Mouse (Mus musculus) kidney, embryonic 15.5 days (tissue): ENCODE data around the gene Aven. TPM values are rescaled to one million over a fixed set of nuclear protein-coding genes. Genes with fewer than 3 reads are reported as not detected.

Source experiments
- ATAC-seq: fragments of 200-750 bp; cut with Nextera tagmentation; replicated peaks from 2 replicates; pipeline ENCODE4 v1.8.0; 2017; ENCODE audit warnings: moderate TSS enrichment; ENCODE audit not compliant: low FRiP score
- H3K27ac ChIP-seq: fragments of 300-500 bp; sonication (generic); 2 replicates; pipeline ENCODE4 v1.5.1; 2015; ENCODE audit warnings: mild to moderate bottlenecking, inconsistent platforms
- H3K27me3 ChIP-seq: fragments of 300-500 bp; sonication (generic); 2 replicates; pipeline ENCODE4 v1.6.1; 2015; ENCODE audit warnings: inconsistent platforms
- H3K36me3 ChIP-seq: fragments of 300-500 bp; sonication (generic); 2 replicates; pipeline ENCODE4 v1.6.1; 2015; ENCODE audit warnings: inconsistent platforms
- H3K4me1 ChIP-seq: fragments of 300-500 bp; sonication (generic); 2 replicates; pipeline ENCODE4 v1.6.1; 2015; ENCODE audit warnings: inconsistent platforms
- H3K4me2 ChIP-seq: fragments of 300-500 bp; sonication (generic); 2 replicates; pipeline ENCODE4 v1.6.1; 2015; ENCODE audit warnings: moderate library complexity, mild to moderate bottlenecking, inconsistent platforms
- H3K4me3 ChIP-seq: fragments of 300-500 bp; sonication (generic); replicated peaks from 2 replicates; pipeline ENCODE4 v1.5.1; 2015; ENCODE audit warnings: mild to moderate bottlenecking, inconsistent platforms
- H3K9ac ChIP-seq: fragments of 300-500 bp; sonication (generic); 2 replicates; pipeline ENCODE4 v1.6.1; 2015; ENCODE audit warnings: mild to moderate bottlenecking, inconsistent platforms
- H3K9me3 ChIP-seq: fragments of 300-500 bp; sonication (generic); replicated peaks from 2 replicates; pipeline ENCODE4 v1.6.1; 2016; ENCODE audit warnings: inconsistent platforms
- WGBS: fragments of 180-500 bp; shearing (Covaris S2); methylation state at CpG from one replicate; pipeline ENCODE4 v1.1.7; 2015; ENCODE audit warnings: mixed read lengths; 5-methylcytosine and 5-hydroxymethylcytosine counted together
- polyA plus RNA-seq: library from polyadenylated mRNA; unstranded; fragments of >200 nt; fragmentation: Nextera tagmentation; extraction: Ambion mirVana; gene quantifications from 2 replicates; pipeline ENCODE4 v1.2.1, GENCODE M21; 2015

Aven gene
- polyA plus RNA-seq, 1 experiment from 2014 or later, result 9.3 TPM

DNA sequence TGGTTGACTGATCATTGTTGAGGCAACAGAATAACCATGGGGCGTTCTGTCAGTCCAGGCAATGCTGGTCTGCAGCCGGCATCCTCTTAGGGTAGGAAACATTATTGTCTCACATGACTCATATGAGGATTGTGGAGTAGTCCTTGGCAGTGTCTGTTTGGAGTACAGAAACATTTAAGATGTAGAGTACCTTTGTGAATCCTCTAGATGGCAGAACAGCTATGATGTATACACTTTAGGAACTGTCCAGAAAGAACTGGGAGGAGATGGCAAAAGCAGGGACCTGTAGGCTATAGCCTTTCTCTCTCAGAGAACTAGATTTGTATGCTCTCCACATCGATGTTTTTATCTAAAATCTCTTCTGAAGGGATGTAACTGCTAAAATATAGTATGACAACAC is 34.2 kb downstream of the Aven start:
- no peak for ATAC-seq
- H3K9me3 ChIP-seq, result no peaks in the 10 kb centered on the region
- no peak overlapping the region for H3K4me3 ChIP-seq
- no peaks in the 10 kb centered on the region for H3K36me3 ChIP-seq
- no peaks in the 10 kb centered on the region for H3K4me1 ChIP-seq
- no peak overlapping the region for H3K4me2 ChIP-seq
- 91% methylated on average over 3 of the region's 3 CpGs for WGBS
- no peak overlapping the region for H3K9ac ChIP-seq
- H3K27me3 ChIP-seq, result no peaks in the 10 kb centered on the region
- H3K27ac ChIP-seq, result no peak overlapping the region

DNA sequence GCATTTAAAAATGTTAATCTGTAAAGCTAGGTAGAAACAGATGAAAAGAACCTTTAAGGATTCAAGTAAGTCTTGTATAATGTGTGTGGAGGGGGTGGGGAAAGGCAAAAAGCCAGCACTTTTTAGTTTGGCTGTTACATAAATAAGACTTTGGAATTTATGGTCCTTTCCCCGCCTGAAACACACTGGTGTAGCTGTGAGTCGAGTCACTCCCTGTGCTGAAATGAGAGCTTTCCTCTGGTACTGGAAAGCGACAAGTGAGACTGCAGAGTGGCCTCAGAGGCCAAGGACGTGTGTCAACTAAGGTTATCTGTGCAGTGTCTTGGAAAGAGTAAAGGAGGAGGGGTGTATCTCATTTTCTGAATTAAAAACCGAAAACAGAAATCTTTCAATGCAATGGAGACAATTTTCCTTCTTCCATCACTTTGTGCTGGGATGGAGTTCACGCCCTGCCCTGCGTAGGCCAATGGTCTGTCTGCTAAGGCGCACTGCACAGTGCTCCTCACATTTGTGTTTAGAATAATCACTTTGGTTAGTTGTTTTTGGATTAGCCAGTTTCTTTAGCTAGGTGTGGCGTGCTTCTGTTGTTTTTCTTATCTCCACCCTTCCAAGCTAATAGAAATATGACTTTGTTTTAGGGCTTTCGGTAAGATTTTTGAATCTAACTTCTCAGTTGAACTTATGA is 40.2 kb downstream of the Aven start:
- peak; percentile 71 for ATAC-seq
- Histone ChIP-seq H3K27me3 (no peaks in the 10 kb centered on the region), H3K4me2 (no peak overlapping the region), H3K27ac (0 out of 2 replicates have a peak overlapping the region, but pooled peaks have one; percentile 0), H3K9me3 (no peaks in the 10 kb centered on the region), H3K4me1 (peaks cover 13% of the 10 kb centered on the region; the same call in 1 of the 2 replicates), H3K36me3 (no peaks in the 10 kb centered on the region), H3K4me3 (no peak overlapping the region), H3K9ac (no peak overlapping the region)
- 46% methylated on average over 10 of the region's 10 CpGs for WGBS

DNA sequence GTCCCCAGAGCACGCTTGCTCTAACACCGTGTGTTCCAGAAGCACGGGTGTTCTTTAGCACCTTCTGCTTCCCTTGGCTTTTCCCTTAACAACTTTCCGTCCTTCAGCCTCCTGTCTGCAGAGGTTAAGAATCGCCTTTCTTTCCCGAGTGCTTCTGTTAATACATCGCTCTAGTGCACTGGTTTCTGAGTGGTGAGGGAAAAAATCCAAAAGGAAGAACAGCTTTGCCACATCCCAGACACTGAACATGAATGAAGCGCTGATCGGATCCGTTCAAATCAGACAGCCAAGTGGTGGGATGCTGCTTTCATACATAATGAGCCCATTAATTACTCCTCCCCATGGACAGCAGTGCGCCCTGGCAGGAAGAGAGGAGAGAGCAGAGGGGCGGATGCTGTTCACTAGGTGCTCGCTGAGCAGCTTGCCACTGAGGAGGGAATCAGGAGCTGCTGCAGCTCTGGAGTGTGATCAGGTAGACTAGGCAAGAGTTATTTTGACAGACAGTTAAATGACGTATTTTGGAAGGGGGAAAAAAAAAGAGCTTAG is 42.0 kb downstream of the Aven start:
- no peak overlapping the region for H3K9ac ChIP-seq
- peaks cover 13% of the 10 kb centered on the region; the same call in 1 of the 2 replicates for H3K4me1 ChIP-seq
- no peaks in the 10 kb centered on the region for H3K27me3 ChIP-seq
- no peak overlapping the region for H3K27ac ChIP-seq
- 46% methylated on average over 14 of the region's 14 CpGs for WGBS
- H3K36me3 ChIP-seq, result no peaks in the 10 kb centered on the region
- no peaks in the 10 kb centered on the region for H3K9me3 ChIP-seq
- no peak overlapping the region for H3K4me3 ChIP-seq
- H3K4me2 ChIP-seq, result no peak overlapping the region
- ATAC-seq, result no peak

DNA sequence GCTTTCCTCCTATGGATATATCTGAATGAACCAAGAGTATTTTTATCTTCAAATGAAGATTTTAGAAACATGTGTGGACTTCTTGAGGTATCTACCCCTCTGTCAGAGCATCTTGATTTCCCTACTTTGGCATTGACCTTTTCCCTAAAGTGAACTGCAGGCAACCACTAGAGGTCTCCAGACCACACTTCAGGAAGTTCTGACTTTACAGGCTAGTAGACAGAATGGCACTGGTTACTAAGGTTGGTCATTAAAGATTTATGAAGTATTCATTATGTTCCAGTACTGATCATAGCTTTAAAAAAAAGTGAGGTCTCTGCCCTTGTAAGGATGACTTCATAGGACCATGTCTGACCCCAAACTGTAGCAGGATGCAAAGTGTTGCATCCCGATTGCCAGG is 46.0 kb downstream of the Aven start:
- 100% methylated on average over 1 of the region's 1 CpGs for WGBS
- no peak overlapping the region for H3K4me2 ChIP-seq
- no peak overlapping the region for H3K9ac ChIP-seq
- H3K4me3 ChIP-seq, result no peak overlapping the region
- 0 out of 2 replicates have a peak, but pooled peaks cover 6% of the 10 kb centered on the region for H3K4me1 ChIP-seq
- H3K27me3 ChIP-seq, result no peaks in the 10 kb centered on the region
- no peak overlapping the region for H3K27ac ChIP-seq
- no peaks in the 10 kb centered on the region for H3K36me3 ChIP-seq
- no peaks in the 10 kb centered on the region for H3K9me3 ChIP-seq
- no peak for ATAC-seq

DNA sequence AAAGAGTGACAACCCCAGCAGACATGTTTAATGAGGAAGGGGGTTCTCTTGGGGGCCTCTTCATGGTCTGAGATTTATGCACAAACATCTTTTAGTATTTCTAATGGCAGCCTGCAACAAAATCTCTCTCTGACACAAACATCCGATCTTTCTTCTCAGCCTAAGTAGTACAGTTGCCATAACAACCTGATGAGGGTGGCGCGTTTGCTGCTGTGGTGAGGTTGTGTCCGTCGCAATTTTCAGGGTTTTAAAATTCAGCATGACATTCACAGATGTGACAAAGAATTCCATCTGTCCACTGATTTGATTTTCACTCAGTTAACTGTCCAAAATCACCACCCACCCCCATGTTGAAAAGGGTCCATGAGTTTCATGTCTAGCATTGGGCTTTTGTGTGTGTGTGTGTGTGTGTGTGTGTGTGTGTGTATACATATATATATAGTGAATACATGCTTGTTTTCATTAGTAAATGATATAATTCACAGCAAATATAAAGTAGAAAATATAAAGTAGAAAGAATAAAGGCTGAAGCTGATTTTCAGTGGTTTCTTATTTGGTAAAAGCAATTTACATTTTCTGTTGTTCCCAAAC is 49.0 kb downstream of the Aven start:
- no peak overlapping the region for H3K4me3 ChIP-seq
- H3K27me3 ChIP-seq, result no peaks in the 10 kb centered on the region
- H3K4me2 ChIP-seq, result no peak overlapping the region
- no peaks in the 10 kb centered on the region for H3K9me3 ChIP-seq
- no peak overlapping the region for H3K9ac ChIP-seq
- H3K36me3 ChIP-seq, result no peaks in the 10 kb centered on the region
- no peak for ATAC-seq
- no peak overlapping the region for H3K27ac ChIP-seq
- H3K4me1 ChIP-seq, result no peaks in the 10 kb centered on the region
- WGBS, result 89% methylated on average over 5 of the region's 5 CpGs

DNA sequence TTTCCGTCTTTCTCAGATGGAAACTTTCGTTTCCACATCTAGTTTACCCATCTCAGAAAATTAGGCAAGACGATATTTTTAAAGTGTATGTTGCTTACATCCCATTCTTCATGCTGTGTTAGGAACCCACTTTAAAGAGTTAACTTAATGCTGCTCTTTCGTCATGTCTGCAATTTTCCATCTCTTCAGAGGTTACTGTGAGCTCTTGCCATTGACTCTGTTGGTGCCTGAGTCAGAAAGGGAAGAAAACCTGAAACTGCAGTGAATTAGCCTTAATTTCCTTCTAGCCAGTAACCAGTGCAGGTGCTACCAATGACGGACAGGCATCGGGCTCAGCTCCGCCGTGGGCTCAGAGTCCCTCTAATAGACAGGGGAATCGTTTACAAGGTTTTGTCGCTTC is 63.8 kb downstream of the Aven start:
- Histone ChIP-seq H3K9ac (no peak overlapping the region), H3K27me3 (no peaks in the 10 kb centered on the region)
- WGBS, result 88% methylated on average over 10 of the region's 10 CpGs

DNA sequence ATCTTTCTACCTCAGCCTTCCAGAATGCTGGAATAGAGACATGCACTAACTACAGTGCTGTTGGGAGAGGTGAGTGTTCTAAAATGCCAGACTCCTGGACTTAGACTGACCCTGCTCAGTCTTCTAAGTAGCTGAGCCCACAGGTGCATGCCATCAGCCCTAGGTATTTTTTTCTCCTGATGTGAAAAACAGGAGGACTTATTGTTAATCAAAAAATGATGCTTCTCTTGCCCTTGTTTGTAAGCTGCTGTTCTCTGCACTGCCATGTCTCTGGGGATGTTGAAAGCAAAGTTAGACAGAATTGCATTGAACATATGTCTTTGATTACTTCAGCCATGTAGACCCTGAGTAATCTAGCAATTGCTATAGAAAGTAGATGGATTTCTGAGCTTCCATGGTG is 64.7 kb downstream of the Aven start:
- Histone ChIP-seq H3K4me1 (no peaks in the 10 kb centered on the region), H3K4me2 (no peak overlapping the region), H3K27me3 (no peaks in the 10 kb centered on the region), H3K4me3 (no peak overlapping the region), H3K9me3 (no peaks in the 10 kb centered on the region), H3K9ac (no peak overlapping the region), H3K36me3 (no peaks in the 10 kb centered on the region), H3K27ac (no peak overlapping the region)
- no peak for ATAC-seq

More for the DNA sequence above, 63.8 kb downstream of the Aven start:
- H3K4me1 ChIP-seq, result no peaks in the 10 kb centered on the region
- H3K4me2 ChIP-seq, result no peak overlapping the region
- ATAC-seq, result no peak
- H3K36me3 ChIP-seq, result no peaks in the 10 kb centered on the region
- no peak overlapping the region for H3K27ac ChIP-seq
- H3K9me3 ChIP-seq, result no peaks in the 10 kb centered on the region
- H3K4me3 ChIP-seq, result no peak overlapping the region

DNA sequence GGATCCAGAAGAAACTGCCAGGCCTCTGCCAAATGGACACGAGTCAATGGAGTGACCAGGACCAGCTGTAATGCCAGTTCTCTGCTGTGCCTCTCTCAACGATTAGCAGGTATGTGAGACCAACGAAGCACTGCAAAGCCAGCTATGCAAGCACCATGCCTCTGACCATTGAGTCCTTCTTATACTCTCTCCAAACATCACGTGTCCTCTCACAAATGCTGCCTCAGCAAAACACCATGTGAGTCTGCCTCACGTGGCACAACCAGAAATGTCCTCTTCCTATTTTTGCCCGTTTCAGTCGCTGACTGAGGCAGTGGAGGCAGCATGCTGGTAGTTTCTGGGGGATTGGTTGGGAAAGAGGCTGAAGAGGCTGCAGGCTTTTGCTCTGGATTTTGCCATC is 68.8 kb downstream of the Aven start:
- Histone ChIP-seq H3K9ac (no peak overlapping the region), H3K4me1 (no peaks in the 10 kb centered on the region), H3K36me3 (no peaks in the 10 kb centered on the region), H3K27me3 (no peaks in the 10 kb centered on the region), H3K27ac (no peak overlapping the region), H3K9me3 (no peaks in the 10 kb centered on the region), H3K4me3 (no peak overlapping the region), H3K4me2 (no peak overlapping the region)
- 89% methylated on average over 7 of the region's 7 CpGs for WGBS
- no peak for ATAC-seq

DNA sequence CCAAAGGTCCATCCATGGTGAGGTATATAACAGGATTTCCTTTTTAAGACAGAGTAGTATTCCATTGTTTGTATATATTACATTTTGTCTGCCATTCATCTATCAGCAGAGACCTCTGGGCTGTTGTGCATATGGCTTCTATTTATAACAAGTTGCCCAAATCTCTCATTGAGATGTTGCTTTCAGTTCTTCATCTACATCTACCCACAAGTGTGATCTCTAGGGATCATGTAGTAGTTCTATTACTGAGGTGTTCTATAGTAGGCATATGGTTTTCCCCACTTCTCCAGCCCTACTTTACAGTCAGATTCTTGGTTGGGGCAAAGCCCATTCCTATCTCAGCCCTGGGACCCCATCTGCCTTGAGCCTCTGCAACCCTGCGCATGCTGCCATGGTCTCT is 72.3 kb downstream of the Aven start:
- Histone ChIP-seq H3K9ac (no peak overlapping the region), H3K36me3 (no peaks in the 10 kb centered on the region), H3K4me3 (no peak overlapping the region), H3K9me3 (no peaks in the 10 kb centered on the region), H3K4me1 (no peaks in the 10 kb centered on the region), H3K27ac (no peak overlapping the region), H3K27me3 (no peaks in the 10 kb centered on the region), H3K4me2 (no peak overlapping the region)
- ATAC-seq, result no peak
- WGBS, result 100% methylated on average over 1 of the region's 1 CpGs

DNA sequence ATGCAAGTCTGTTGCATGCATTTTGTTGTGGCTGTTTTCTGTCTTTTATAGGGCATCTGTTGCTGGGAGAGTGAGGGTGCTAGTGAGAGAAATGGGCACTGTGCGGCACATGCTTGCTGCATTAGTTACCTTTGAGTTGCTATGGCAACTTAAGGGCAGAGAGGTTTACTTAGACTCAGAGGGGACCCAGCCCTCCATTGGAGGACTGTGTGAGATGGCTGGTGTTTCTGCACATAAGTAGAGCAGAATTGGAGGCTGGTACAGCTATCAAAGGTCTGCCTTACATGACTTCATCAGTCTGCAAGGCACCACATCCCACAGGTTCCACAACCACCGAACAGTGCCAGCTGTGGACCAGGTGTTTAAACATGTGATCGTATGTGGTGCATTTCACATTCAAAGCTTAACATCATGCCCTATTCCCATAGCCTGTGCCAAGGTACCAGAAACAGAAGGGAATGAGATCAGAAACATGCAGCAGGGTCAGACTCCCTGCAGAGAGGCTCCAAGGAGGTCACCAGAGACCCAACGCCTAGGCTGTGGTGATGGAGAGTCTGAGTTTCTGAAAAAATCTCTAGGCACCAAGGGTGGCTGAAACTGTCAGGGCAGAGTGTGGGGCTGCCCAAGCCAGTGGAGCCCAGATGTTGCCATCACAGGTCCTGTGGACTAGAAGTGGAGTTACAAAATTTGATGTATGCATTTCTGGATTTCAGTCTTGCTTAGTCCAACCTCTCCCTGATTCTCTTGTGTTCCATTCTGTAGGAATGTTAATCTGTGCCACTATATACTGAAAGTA is 73.7 kb downstream of the Aven start:
- Histone ChIP-seq H3K9me3 (no peaks in the 10 kb centered on the region), H3K27me3 (no peaks in the 10 kb centered on the region), H3K27ac (no peak overlapping the region), H3K9ac (no peak overlapping the region), H3K36me3 (no peaks in the 10 kb centered on the region), H3K4me3 (no peak overlapping the region), H3K4me2 (no peak overlapping the region), H3K4me1 (no peaks in the 10 kb centered on the region)
- 82% methylated on average over 4 of the region's 4 CpGs for WGBS
- ATAC-seq, result no peak

DNA sequence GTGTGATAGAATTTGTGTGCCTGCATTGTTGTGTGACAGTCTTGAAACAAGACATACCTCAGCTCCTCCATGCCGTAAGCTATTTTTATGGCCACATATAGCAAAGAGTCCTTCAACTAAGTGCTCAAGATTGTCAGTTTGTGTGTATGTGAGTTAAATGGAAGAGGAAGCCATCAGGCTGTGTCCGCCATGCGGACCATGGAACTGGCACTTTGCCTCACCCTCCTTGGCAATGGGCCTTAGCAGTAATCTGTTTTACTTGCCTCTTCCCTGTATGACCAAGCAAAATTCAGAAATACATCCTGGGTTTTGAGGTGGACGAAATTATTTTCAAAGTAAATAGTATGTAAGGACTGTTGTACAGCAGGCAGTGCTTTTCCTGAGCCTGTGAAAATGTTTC is 75.0 kb downstream of the Aven start:
- no peaks in the 10 kb centered on the region for H3K36me3 ChIP-seq
- no peak overlapping the region for H3K9ac ChIP-seq
- no peak overlapping the region for H3K4me2 ChIP-seq
- no peak overlapping the region for H3K4me3 ChIP-seq
- H3K4me1 ChIP-seq, result no peaks in the 10 kb centered on the region
- no peak overlapping the region for H3K27ac ChIP-seq
- no peaks in the 10 kb centered on the region for H3K9me3 ChIP-seq
- ATAC-seq, result no peak
- 92% methylated on average over 4 of the region's 4 CpGs for whole genome bisulfite sequencing
- no peaks in the 10 kb centered on the region for H3K27me3 ChIP-seq

DNA sequence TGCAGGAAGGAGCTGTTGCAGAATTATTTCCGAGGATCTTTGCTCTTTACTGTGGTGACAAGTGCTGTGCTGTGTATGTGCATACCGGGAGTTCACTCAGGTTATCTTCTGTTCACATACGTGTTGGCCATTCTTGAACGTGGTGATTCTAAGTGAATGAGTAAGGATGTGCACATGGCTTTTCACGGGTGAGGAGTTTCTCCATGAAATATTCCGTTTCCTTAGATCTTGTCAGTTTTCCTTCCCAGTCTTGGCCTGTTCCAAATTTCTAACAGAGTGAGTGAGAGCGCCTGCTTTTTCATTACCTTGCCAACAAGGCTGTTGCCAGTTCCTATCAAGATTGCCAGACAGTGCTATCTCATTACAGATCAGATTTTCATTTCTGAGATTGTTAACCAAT is 98.2 kb downstream of the Aven start:
- 76% methylated on average over 7 of the region's 7 CpGs for WGBS
- Histone ChIP-seq H3K4me2 (no peak overlapping the region), H3K9ac (no peak overlapping the region), H3K4me3 (no peak overlapping the region), H3K9me3 (no peaks in the 10 kb centered on the region), H3K27ac (no peak overlapping the region), H3K27me3 (no peaks in the 10 kb centered on the region), H3K36me3 (no peaks in the 10 kb centered on the region), H3K4me1 (no peaks in the 10 kb centered on the region)
- ATAC-seq, result no peak
